Mouse (Mus musculus) stomach, embryonic 14.5 days (tissue): Measurements from ENCODE around the gene Gm20696. TPM values are rescaled to one million over a fixed set of nuclear protein-coding genes. Genes with fewer than 3 reads are reported as not detected.

Experiments used
- ATAC-seq: fragments of 200-750 bp; cut with Nextera tagmentation; 2 replicates; pipeline ENCODE4 v1.8.0; 2017; ENCODE audit warnings: low read depth, moderate TSS enrichment; ENCODE audit not compliant: insufficient number of reproducible peaks, insufficient read depth, low FRiP score
- H3K27ac ChIP-seq: fragments of 300-500 bp; sonication (generic); 2 replicates; pipeline ENCODE4 v1.5.1; 2014; ENCODE audit warnings: mild to moderate bottlenecking, low read length, moderate library complexity, mixed read lengths
- H3K27me3 ChIP-seq: fragments of 300-500 bp; sonication (generic); 2 replicates; pipeline ENCODE4 v1.6.1; 2014; ENCODE audit warnings: low read length, control low read depth, mixed read lengths; ENCODE audit not compliant: control insufficient read depth, insufficient read depth
- H3K36me3 ChIP-seq: fragments of 300-500 bp; sonication (generic); 2 replicates; pipeline ENCODE4 v1.6.1; 2014; ENCODE audit warnings: mild to moderate bottlenecking, control low read depth, low read length, moderate library complexity, mixed read lengths; ENCODE audit not compliant: control insufficient read depth, insufficient read depth
- H3K4me1 ChIP-seq: fragments of 300-500 bp; sonication (generic); 2 replicates; pipeline ENCODE4 v1.6.1; 2014; ENCODE audit warnings: low read length, control low read depth, mixed read lengths; ENCODE audit not compliant: control insufficient read depth, insufficient read depth
- H3K4me2 ChIP-seq: fragments of 300-500 bp; sonication (generic); replicated peaks from 2 replicates; pipeline ENCODE4 v1.6.1; 2014; ENCODE audit warnings: low read depth, low read length, control low read depth
- H3K4me3 ChIP-seq: fragments of 300-500 bp; sonication (generic); 2 replicates; pipeline ENCODE4 v1.5.1; 2014; ENCODE audit warnings: low read depth, low read length, control low read depth
- H3K9ac ChIP-seq: fragments of 300-500 bp; sonication (generic); replicated peaks from 2 replicates; pipeline ENCODE4 v1.6.1; 2014; ENCODE audit warnings: low read depth, mild to moderate bottlenecking, control low read depth, low read length, moderate library complexity, mixed read lengths
- H3K9me3 ChIP-seq: fragments of 300-500 bp; sonication (generic); 2 replicates; pipeline ENCODE4 v1.6.1; 2016; ENCODE audit warnings: low read depth, low read length, control low read depth; ENCODE audit not compliant: control insufficient read depth
- WGBS: fragments of 180-500 bp; shearing (Covaris S2); extraction: QIAGEN DNeasy Blood & Tissue Kit; methylation state at CpG from one replicate; pipeline ENCODE4 v1.1.7; 2014; 5-methylcytosine and 5-hydroxymethylcytosine counted together
- polyA plus RNA-seq: library from polyadenylated mRNA; unstranded; fragments of >200 nt; fragmentation: Nextera tagmentation; extraction: Ambion mirVana; gene quantifications from 2 replicates; pipeline ENCODE4 v1.2.1, GENCODE M21; 2014

The Gm20696 gene
- polyA plus RNA-seq, 1 experiment from 2014 or later, result 7.0 TPM

GRCm38 (mm10) chr6:99305236-99305635, 361.4 kb downstream of the Gm20696 start:
- Histone ChIP-seq H3K4me2 (no peak overlapping the region), H3K9ac (no peak overlapping the region), H3K36me3 (no peaks in the 10 kb centered on the region), H3K9me3 (no peaks in the 10 kb centered on the region), H3K4me1 (no peaks in the 10 kb centered on the region), H3K27me3 (no peaks in the 10 kb centered on the region), H3K4me3 (no peak overlapping the region), H3K27ac (no peak overlapping the region)
- ATAC-seq, result no peak
- WGBS, result 91% methylated on average over 3 of the region's 3 CpGs

DNA sequence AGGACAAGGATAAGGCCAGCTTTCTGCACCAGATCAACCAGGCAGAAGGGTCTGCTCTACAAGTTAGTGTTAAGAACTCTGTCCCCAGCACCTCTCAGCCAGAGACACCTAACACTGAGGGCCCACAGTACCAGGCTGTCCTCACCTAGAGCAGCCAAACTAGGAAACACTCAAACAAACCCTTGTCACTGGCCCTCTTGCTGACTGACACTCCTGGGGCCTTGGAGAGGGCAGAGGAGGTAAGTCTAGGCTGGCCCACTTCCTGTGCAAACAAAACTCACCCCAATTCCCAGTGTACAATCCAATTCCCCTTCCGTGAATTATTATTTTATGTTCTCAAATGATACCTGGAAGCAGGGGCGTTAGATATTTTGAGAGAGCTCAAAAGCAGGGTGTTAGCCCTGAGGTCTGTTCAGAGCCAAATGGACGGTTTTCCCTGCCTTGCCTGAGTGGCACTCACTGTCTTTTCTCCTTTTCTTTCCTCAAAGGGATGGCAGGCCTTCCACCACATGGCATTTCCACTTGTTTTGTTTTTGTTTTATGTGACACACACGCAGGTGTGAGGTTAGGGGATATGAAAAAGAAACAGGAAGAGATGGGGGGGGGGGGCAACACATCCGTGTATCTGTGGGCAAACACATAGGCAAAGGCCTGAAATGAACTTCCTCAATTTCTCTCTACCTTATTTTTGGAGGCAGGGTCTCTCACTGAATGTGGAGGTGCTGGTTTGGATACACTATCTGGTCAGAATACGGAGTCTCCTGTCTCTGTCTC, 363.7 kb downstream of the Gm20696 start:
- no peak overlapping the region for H3K27ac ChIP-seq
- WGBS, result 75% methylated on average over 6 of the region's 6 CpGs
- H3K27me3 ChIP-seq, result no peaks in the 10 kb centered on the region
- no peak overlapping the region for H3K9ac ChIP-seq
- no peak overlapping the region for H3K4me2 ChIP-seq
- ATAC-seq, result no peak
- no peaks in the 10 kb centered on the region for H3K36me3 ChIP-seq
- no peaks in the 10 kb centered on the region for H3K9me3 ChIP-seq
- no peaks in the 10 kb centered on the region for H3K4me1 ChIP-seq
- H3K4me3 ChIP-seq, result no peak overlapping the region

- Histone ChIP-seq H3K4me1 (no peaks in the 10 kb centered on the region), H3K4me3 (no peak overlapping the region), H3K27me3 (no peaks in the 10 kb centered on the region), H3K36me3 (no peaks in the 10 kb centered on the region), H3K4me2 (no peak overlapping the region), H3K27ac (no peak overlapping the region), H3K9me3 (no peaks in the 10 kb centered on the region), H3K9ac (no peak overlapping the region)
- ATAC-seq, result no peak
- WGBS, result 71% methylated on average over 8 of the region's 8 CpGs
Observed at GRCm38 (mm10) chr6:99301923-99302322, 364.7 kb downstream of the Gm20696 start.

- Histone ChIP-seq H3K4me1 (no peaks in the 10 kb centered on the region), H3K27me3 (no peaks in the 10 kb centered on the region), H3K9me3 (no peaks in the 10 kb centered on the region), H3K4me3 (no peak overlapping the region), H3K36me3 (no peaks in the 10 kb centered on the region), H3K4me2 (no peak overlapping the region), H3K9ac (no peak overlapping the region), H3K27ac (no peak overlapping the region)
- ATAC-seq, result no peak
- 85% methylated on average over 6 of the region's 6 CpGs for WGBS
Observed at GRCm38 (mm10) chr6:99300235-99300634, 366.4 kb downstream of the Gm20696 start.

GRCm38 (mm10) chr6:99299196-99299595, 367.4 kb downstream of the Gm20696 start:
- Histone ChIP-seq H3K4me1 (no peaks in the 10 kb centered on the region), H3K4me3 (no peak overlapping the region), H3K27ac (no peak overlapping the region), H3K9ac (no peak overlapping the region), H3K4me2 (no peak overlapping the region), H3K9me3 (no peaks in the 10 kb centered on the region), H3K36me3 (no peaks in the 10 kb centered on the region), H3K27me3 (no peaks in the 10 kb centered on the region)
- no peak for ATAC-seq
- 78% methylated on average over 14 of the region's 14 CpGs for whole genome bisulfite sequencing

- no peaks in the 10 kb centered on the region for H3K9me3 ChIP-seq
- no peak for ATAC-seq
- H3K36me3 ChIP-seq, result no peaks in the 10 kb centered on the region
- WGBS, result 86% methylated on average over 5 of the region's 5 CpGs
- H3K4me2 ChIP-seq, result no peak overlapping the region
- H3K27me3 ChIP-seq, result no peaks in the 10 kb centered on the region
- H3K4me3 ChIP-seq, result no peak overlapping the region
- H3K4me1 ChIP-seq, result no peaks in the 10 kb centered on the region
- no peak overlapping the region for H3K9ac ChIP-seq
- no peak overlapping the region for H3K27ac ChIP-seq
Observed at GRCm38 (mm10) chr6:99297535-99297934, 369.1 kb downstream of the Gm20696 start.

GRCm38 (mm10) chr6:99295495-99295894, 371.1 kb downstream of the Gm20696 start:
- H3K4me3 ChIP-seq, result no peak overlapping the region
- H3K9ac ChIP-seq, result no peak overlapping the region
- WGBS, result 75% methylated on average over 8 of the region's 8 CpGs
- H3K9me3 ChIP-seq, result no peaks in the 10 kb centered on the region
- no peak overlapping the region for H3K27ac ChIP-seq
- no peak for ATAC-seq
- H3K36me3 ChIP-seq, result no peaks in the 10 kb centered on the region
- H3K4me1 ChIP-seq, result no peaks in the 10 kb centered on the region
- H3K27me3 ChIP-seq, result no peaks in the 10 kb centered on the region
- no peak overlapping the region for H3K4me2 ChIP-seq

GRCm38 (mm10) chr6:99289220-99289619, 377.4 kb downstream of the Gm20696 start:
- Histone ChIP-seq H3K27ac (no peak overlapping the region), H3K4me2 (no peak overlapping the region), H3K9me3 (no peaks in the 10 kb centered on the region), H3K36me3 (no peaks in the 10 kb centered on the region), H3K27me3 (no peaks in the 10 kb centered on the region), H3K9ac (no peak overlapping the region), H3K4me3 (no peak overlapping the region), H3K4me1 (no peaks in the 10 kb centered on the region)
- WGBS, result 67% methylated on average over 4 of the region's 4 CpGs
- no peak for ATAC-seq

DNA sequence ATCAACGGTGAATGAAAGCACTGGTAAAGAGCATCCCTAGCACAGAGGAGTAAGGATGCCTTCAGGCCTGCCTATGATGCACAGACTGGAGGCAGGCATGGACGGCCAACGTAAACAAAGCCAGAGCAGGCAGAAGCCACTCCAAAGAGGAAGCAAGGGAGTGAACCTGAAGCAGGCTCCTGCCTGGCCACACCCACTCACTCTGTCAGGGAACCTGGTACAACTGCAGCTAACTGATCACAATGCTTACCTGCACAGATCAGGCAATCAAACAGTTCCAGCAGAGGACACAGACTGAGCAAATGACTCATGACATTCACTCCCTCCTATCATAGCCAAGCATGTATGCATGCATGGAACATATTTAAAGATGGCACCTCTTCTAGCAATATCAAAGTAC, 381.6 kb downstream of the Gm20696 start:
- H3K36me3 ChIP-seq, result no peaks in the 10 kb centered on the region
- no peak overlapping the region for H3K4me3 ChIP-seq
- H3K9me3 ChIP-seq, result no peaks in the 10 kb centered on the region
- WGBS, result 47% methylated on average over 3 of the region's 3 CpGs
- no peak overlapping the region for H3K27ac ChIP-seq
- no peak overlapping the region for H3K9ac ChIP-seq
- H3K27me3 ChIP-seq, result no peaks in the 10 kb centered on the region
- no peak overlapping the region for H3K4me2 ChIP-seq
- no peaks in the 10 kb centered on the region for H3K4me1 ChIP-seq
- no peak for ATAC-seq
